Mouse (Mus musculus): ENCODE results near the gene Ubqln1. TPM values are rescaled to one million over a fixed set of nuclear protein-coding genes. Genes with fewer than 3 reads are reported as not detected.
"Not testable (repeated sequence)": the region's sequence is repeated elsewhere in the genome, so short reads cannot be mapped to it uniquely, and the experiment has no call there.

Ubqln1 gene
- polyA plus RNA-seq, 1 experiment from 2014 or later, result 184 TPM

- H3K27ac ChIP-seq, result no peak overlapping the region
- peak; percentile 91 for ATAC-seq (ENCODE audit: low FRiP score, low read depth)
These were observed 67.1 kb downstream of the Ubqln1 start for GRCm38 (mm10) chr13:58148256-58148831.

DNA sequence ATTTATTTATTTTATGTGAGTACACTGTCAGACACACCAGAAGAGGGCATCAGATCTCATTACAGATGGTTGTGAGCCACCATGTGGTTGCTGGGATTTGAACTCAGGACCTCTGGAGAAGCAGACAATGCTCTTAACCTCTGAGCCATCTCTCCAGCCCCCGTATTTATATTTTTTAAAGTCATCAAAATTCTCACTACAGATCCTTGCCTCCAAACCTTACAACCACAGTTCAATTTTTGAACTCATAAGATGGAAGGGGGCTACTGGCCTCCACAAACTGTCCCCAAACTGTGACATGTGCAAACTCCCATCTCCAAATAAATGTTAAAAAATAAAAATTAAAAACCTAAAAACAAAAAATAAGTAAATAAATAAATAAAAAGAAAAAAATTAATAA lies 67.7 kb downstream of the Ubqln1 start:
- Histone ChIP-seq H3K36me3 (no peaks in the 10 kb centered on the region), H3K27me3 (replicated peaks) (no peaks in the 10 kb centered on the region), H3K4me2 (replicated peaks) (no peak overlapping the region), H3K9me3 (no peaks in the 10 kb centered on the region), H3K4me3 (no peak overlapping the region), H3K4me1 (no peaks in the 10 kb centered on the region; the same call in 1 of the 2 replicates), H3K27ac (no peak overlapping the region), H3K9ac (no peak overlapping the region)
- 90% methylated on average over 1 of the region's 1 CpGs for WGBS
- no peak for ATAC-seq (ENCODE audit: low FRiP score, low read depth)

More at GRCm38 (mm10) chr13:58148256-58148831, 67.1 kb downstream of the Ubqln1 start:
- Histone ChIP-seq H3K4me1 (no peaks in the 10 kb centered on the region; the same call in 1 of the 2 replicates), H3K9ac (peak overlapping the region; percentile 35; the same call in 1 of the 2 replicates), H3K4me3 (peak overlapping the region; percentile 33), H3K36me3 (no peaks in the 10 kb centered on the region), H3K27me3 (replicated peaks) (no peaks in the 10 kb centered on the region), H3K4me2 (replicated peaks) (peak overlapping the region; percentile 60), H3K9me3 (no peaks in the 10 kb centered on the region)
- WGBS, result under 1% methylated on average over 17 of the region's 17 CpGs

GRCm38 (mm10) chr13:58146603-58147002 lies 68.8 kb downstream of the Ubqln1 start:
- not testable (repeated sequence) for H3K4me2 ChIP-seq (replicated peaks); H3K9ac ChIP-seq; H3K36me3 ChIP-seq; H3K4me1 ChIP-seq; ATAC-seq (ENCODE audit: low FRiP score, low read depth); H3K4me3 ChIP-seq; H3K27me3 ChIP-seq (replicated peaks); H3K27ac ChIP-seq; H3K9me3 ChIP-seq
- WGBS, result 94% methylated on average over 8 of the region's 8 CpGs

- Histone ChIP-seq H3K4me1 (peaks cover 7% of the 10 kb centered on the region), H3K27ac (no peak overlapping the region), H3K9me3 (0 out of 2 replicates have a peak, but pooled peaks cover 3% of the 10 kb centered on the region), H3K36me3 (no peaks in the 10 kb centered on the region; the same call in 1 of the 2 replicates), H3K4me2 (replicated peaks) (no peak overlapping the region), H3K9ac (no peak overlapping the region), H3K27me3 (replicated peaks) (no peaks in the 10 kb centered on the region), H3K4me3 (no peak overlapping the region)
- ATAC-seq (ENCODE audit: low FRiP score, low read depth), result no peak
- WGBS, result 58% methylated on average over 3 of the region's 3 CpGs
These were observed 83.8 kb downstream of the Ubqln1 start for GRCm38 (mm10) chr13:58131692-58132091.

DNA sequence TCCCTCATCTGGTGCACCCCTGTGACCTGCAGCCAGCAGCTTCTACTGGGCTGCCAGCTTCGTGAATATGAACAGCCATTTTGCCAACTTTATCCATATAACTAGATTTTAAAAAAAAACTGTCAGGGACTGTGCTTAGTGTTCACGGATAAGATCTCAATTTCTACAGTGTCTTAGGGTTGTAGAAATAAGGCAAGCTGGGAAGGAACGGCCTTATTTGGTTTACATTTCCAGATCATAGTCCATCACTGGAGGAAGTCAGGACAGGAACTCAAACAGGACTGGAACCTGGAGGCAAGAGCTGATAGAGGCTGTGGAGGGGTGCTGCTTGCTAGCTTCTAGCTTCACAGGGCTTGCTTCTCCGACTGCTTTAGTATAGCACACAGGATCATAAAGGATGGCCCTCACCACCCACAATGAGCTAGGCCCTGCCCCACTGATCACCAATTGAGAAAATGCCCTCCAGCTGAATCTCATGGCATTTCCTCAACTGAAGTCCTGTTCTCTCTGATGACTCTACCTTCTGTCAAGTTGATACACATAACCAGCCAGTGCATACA lies 85.7 kb downstream of the Ubqln1 start:
- ATAC-seq (ENCODE audit: low FRiP score, low read depth), result no peak

GRCm38 (mm10) chr13:58128768-58129671 lies 86.4 kb downstream of the Ubqln1 start:
- Histone ChIP-seq H3K9me3 (no peaks in the 10 kb centered on the region), H3K27ac (peak overlapping the region; percentile 97), H3K4me1 (peaks cover 23% of the 10 kb centered on the region), H3K27me3 (replicated peaks) (no peaks in the 10 kb centered on the region), H3K36me3 (no peaks in the 10 kb centered on the region; the same call in 1 of the 2 replicates), H3K4me3 (peak overlapping the region; percentile 99), H3K4me2 (replicated peaks) (peak overlapping the region; percentile 81), H3K9ac (peak overlapping the region; percentile 100)
- under 1% methylated on average over 83 of the region's 83 CpGs for WGBS
- ATAC-seq (ENCODE audit: low FRiP score, low read depth), result peak; percentile 98

More for the DNA sequence above, 85.7 kb downstream of the Ubqln1 start:
- H3K36me3 ChIP-seq, result no peaks in the 10 kb centered on the region; the same call in 1 of the 2 replicates
- WGBS, result 33% methylated on average over 4 of the region's 4 CpGs
- peak overlapping the region; percentile 81 for H3K4me2 ChIP-seq (replicated peaks)
- peak overlapping the region; percentile 100 for H3K9ac ChIP-seq
- H3K27ac ChIP-seq, result peak overlapping the region; percentile 97; the same call in 1 of the 2 replicates
- no peaks in the 10 kb centered on the region for H3K27me3 ChIP-seq (replicated peaks)
- peaks cover 16% of the 10 kb centered on the region for H3K4me1 ChIP-seq
- peak overlapping the region; percentile 99 for H3K4me3 ChIP-seq
- H3K9me3 ChIP-seq, result no peaks in the 10 kb centered on the region

- peak within 1 kb of the TSS; percentile 97 for H3K27ac ChIP-seq
- H3K4me3 ChIP-seq, result peak within 1 kb of the TSS; percentile 99
- H3K9me3 ChIP-seq, result no peaks in the 10 kb centered on the region
- H3K4me1 ChIP-seq, result peaks cover 25% of the 10 kb centered on the region
- H3K4me2 ChIP-seq (replicated peaks), result peak within 1 kb of the TSS; percentile 81
- H3K36me3 ChIP-seq, result no peaks in the 10 kb centered on the region; the same call in 1 of the 2 replicates
- under 1% methylated on average over 51 of the region's 62 CpGs for WGBS
- peak within 1 kb of the TSS; percentile 100 for H3K9ac ChIP-seq
- ATAC-seq (ENCODE audit: low FRiP score, low read depth), result peak; percentile 97
- H3K27me3 ChIP-seq (replicated peaks), result no peaks in the 10 kb centered on the region
These were observed 87.1 kb downstream of the Ubqln1 start, which contains the start of gene Hnrnpa0 for GRCm38 (mm10) chr13:58128396-58128767. Gene Hnrnpa0 (minus strand): TSS chr13:58128556.

DNA sequence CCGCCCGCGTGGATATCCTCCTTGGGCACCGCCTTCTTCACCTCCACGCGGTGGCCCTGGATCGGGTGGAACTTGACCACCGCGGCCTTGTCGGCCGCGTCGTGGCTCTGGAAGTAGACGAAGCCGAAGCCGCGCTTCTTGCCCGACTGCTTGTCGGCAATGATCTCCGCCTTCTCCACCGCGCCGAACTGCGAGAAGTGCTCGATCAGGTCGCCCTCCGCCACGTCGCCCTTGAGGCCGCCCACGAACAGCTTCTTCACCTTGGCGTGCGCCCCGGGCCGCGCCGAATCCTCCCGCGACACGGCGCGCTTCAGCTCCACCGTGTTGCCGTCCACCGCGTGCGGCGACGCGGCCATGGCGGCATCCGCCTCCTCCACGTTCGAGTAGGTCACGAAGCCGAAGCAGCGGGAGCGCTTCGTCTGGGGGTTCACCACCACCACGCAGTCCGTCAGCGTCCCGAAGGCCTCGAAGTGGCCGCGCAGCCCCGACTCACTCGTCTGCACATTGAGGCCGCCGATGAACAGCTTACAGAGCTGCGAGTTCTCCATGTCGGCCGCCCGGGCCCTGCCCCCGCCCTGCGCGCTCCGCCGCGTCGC lies 87.6 kb downstream of the Ubqln1 start:
- Histone ChIP-seq H3K4me2 (replicated peaks) (peak overlapping the region; percentile 81), H3K27me3 (replicated peaks) (no peaks in the 10 kb centered on the region), H3K9ac (peak overlapping the region; percentile 100), H3K36me3 (no peaks in the 10 kb centered on the region; the same call in 1 of the 2 replicates), H3K9me3 (no peaks in the 10 kb centered on the region), H3K4me1 (peaks cover 25% of the 10 kb centered on the region), H3K27ac (peak overlapping the region; percentile 97), H3K4me3 (peak overlapping the region; percentile 99)
- ATAC-seq (ENCODE audit: low FRiP score, low read depth), result peak; percentile 35
- under 1% methylated on average over 81 of the region's 81 CpGs for WGBS

- H3K9ac ChIP-seq, result peak overlapping the region; percentile 100
- peak overlapping the region; percentile 99 for H3K4me3 ChIP-seq
- WGBS, result 2% methylated on average over 70 of the region's 92 CpGs
- no peaks in the 10 kb centered on the region for H3K27me3 ChIP-seq (replicated peaks)
- ATAC-seq (ENCODE audit: low FRiP score, low read depth), result no peak
- H3K4me2 ChIP-seq (replicated peaks), result peak overlapping the region; percentile 81
- peak overlapping the region; percentile 97 for H3K27ac ChIP-seq
- H3K9me3 ChIP-seq, result no peaks in the 10 kb centered on the region
- no peaks in the 10 kb centered on the region; the same call in 1 of the 2 replicates for H3K36me3 ChIP-seq
- H3K4me1 ChIP-seq, result peaks cover 25% of the 10 kb centered on the region
These were observed 88.3 kb downstream of the Ubqln1 start for GRCm38 (mm10) chr13:58126862-58127765.
